Mouse (Mus musculus) heart, adult 2 months (tissue): Measurements from ENCODE around the gene Nfia.

ENCODE experiments used
- CTCF ChIP-seq: fragments of 200-600 bp; IDR thresholded peaks from 2 replicates; pipeline ENCODE4 v1.8.1; 2022; ENCODE audit warnings: antibody characterized with exemption, mild to moderate bottlenecking, moderate library complexity
- EP300 ChIP-seq: fragments of 200-500 bp; IDR thresholded peaks from 2 replicates; pipeline ENCODE4 v1.6.1; 2011; ENCODE audit warnings: low read depth, low read length, control low read depth; ENCODE audit not compliant: insufficient read depth
- POLR2A ChIP-seq: fragments of 200-500 bp; IDR thresholded peaks from 2 replicates; pipeline ENCODE4 v1.6.1; 2011; ENCODE audit warnings: mild to moderate bottlenecking, low read depth, low read length, control low read depth; ENCODE audit not compliant: insufficient read depth

DNA sequence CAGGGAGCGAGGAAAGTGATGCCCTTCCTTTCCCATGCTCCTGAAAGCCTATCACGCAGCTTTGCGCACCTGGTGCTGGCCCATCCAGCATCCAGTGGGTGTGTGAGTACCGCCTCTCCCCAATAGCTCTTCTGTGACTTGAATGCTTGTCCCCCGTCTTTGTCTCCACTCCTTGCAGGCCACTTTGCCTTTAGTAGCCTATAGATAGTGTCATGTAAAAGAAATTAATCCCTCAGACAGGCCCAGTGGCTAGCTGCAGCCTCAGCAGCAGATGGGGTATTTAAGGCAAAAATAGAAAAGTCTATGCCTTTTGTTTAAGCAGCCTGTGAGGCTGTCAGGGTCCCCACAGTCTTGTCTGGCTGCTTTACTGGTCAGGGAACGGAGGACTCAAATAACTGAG is 145.0 kb downstream of the Nfia start:
- TF ChIP-seq POLR2A (no peak), CTCF (no peak), EP300 (no peak)
